Mouse (Mus musculus) c-Kit-negative CD71-positive TER-119-positive erythroid progenitor cells, embryonic 14.5 days (primary cell): ENCODE data around the gene Gm28827.
"Not testable (repeated sequence)": the region's sequence is repeated elsewhere in the genome, so short reads cannot be mapped to it uniquely, and the experiment has no call there.

Experiments used
- DNase-seq: peaks from one replicate; pipeline ENCODE4 v3.0.0-alpha.2; 2013; ENCODE audit warnings: low read depth, low spot score

The Gm28827 gene

GRCm38 (mm10) chrY:83030647-83031046 lies at the start of gene Gm28827:
TSS of gene Gm28827 (plus strand) at chrY:83030947.
- not testable (repeated sequence) for DNase-seq
